Mouse (Mus musculus): Measurements from ENCODE around the gene Pfkp. TPM values are rescaled to one million over a fixed set of nuclear protein-coding genes. Genes with fewer than 3 reads are reported as not detected.

Pfkp gene
- polyA plus RNA-seq (2015; fragmentation: Nextera tagmentation; extraction: Ambion mirVana), result 121 and 130 TPM in 2 replicates

- H3K4me2 ChIP-seq (ENCODE audit: low read depth, low read length), result peak within 1 kb of the TSS; percentile 98
- peak within 1 kb of the TSS; percentile 66 for H3K9ac ChIP-seq (ENCODE audit: low read depth, low read length)
- whole genome bisulfite sequencing, result 3% methylated on average over 34 of the region's 34 CpGs
- H3K27ac ChIP-seq (ENCODE audit: low read length), result peak within 1 kb of the TSS; percentile 68
- peak; percentile 95 for ATAC-seq
- H3K4me3 ChIP-seq (ENCODE audit: low read length), result peak within 1 kb of the TSS; percentile 81
- H3K36me3 ChIP-seq (ENCODE audit: control insufficient read depth, insufficient read depth, low read length), result no peaks in the 10 kb centered on the region
- no peaks in the 10 kb centered on the region for H3K9me3 ChIP-seq (ENCODE audit: control insufficient read depth, low read length)
- peaks cover 10% of the 10 kb centered on the region; the same call in 1 of the 2 replicates for H3K4me1 ChIP-seq (ENCODE audit: control insufficient read depth, insufficient read depth, low read length)
- H3K27me3 ChIP-seq (replicated peaks; ENCODE audit: control insufficient read depth, insufficient read depth, low read length), result no peaks in the 10 kb centered on the region
Observed at GRCm38 (mm10) chr13:6648669-6649233, at the start of gene Pfkp. Gene Pfkp, minus strand, starts transcription at chr13:6648777.

- 0 out of 2 replicates have a peak, but pooled peaks have one; percentile 15 for ATAC-seq
- Histone ChIP-seq H3K27me3 (replicated peaks; ENCODE audit: control insufficient read depth, insufficient read depth, low read length) (no peaks in the 10 kb centered on the region), H3K4me2 (ENCODE audit: low read depth, low read length) (no peak overlapping the region), H3K36me3 (ENCODE audit: control insufficient read depth, insufficient read depth, low read length) (no peaks in the 10 kb centered on the region), H3K27ac (ENCODE audit: low read length) (no peak overlapping the region), H3K9me3 (ENCODE audit: control insufficient read depth, low read length) (no peaks in the 10 kb centered on the region), H3K4me3 (ENCODE audit: low read length) (no peak overlapping the region), H3K4me1 (ENCODE audit: control insufficient read depth, insufficient read depth, low read length) (no peaks in the 10 kb centered on the region), H3K9ac (ENCODE audit: low read depth, low read length) (no peak overlapping the region)
- WGBS, result 77% methylated on average over 3 of the region's 3 CpGs
Observed at GRCm38 (mm10) chr13:6690607-6691006, 42.0 kb upstream of the Pfkp start.

- no peaks in the 10 kb centered on the region for H3K36me3 ChIP-seq (ENCODE audit: control insufficient read depth, insufficient read depth, low read length)
- WGBS, result 69% methylated on average over 4 of the region's 4 CpGs
- no peaks in the 10 kb centered on the region for H3K27me3 ChIP-seq (replicated peaks; ENCODE audit: control insufficient read depth, insufficient read depth, low read length)
- H3K4me1 ChIP-seq (ENCODE audit: control insufficient read depth, insufficient read depth, low read length), result no peaks in the 10 kb centered on the region
- ATAC-seq, result peak; percentile 84
- H3K4me2 ChIP-seq (ENCODE audit: low read depth, low read length), result no peak overlapping the region
- no peak overlapping the region for H3K4me3 ChIP-seq (ENCODE audit: low read length)
- no peak overlapping the region for H3K9ac ChIP-seq (ENCODE audit: low read depth, low read length)
- no peak overlapping the region for H3K27ac ChIP-seq (ENCODE audit: low read length)
- H3K9me3 ChIP-seq (ENCODE audit: control insufficient read depth, low read length), result no peaks in the 10 kb centered on the region
Observed at GRCm38 (mm10) chr13:6689962-6690361, 41.4 kb upstream of the Pfkp start.

GRCm38 (mm10) chr13:6688790-6689433, 40.3 kb upstream of the Pfkp start:
- no peaks in the 10 kb centered on the region for H3K27me3 ChIP-seq (replicated peaks; ENCODE audit: control insufficient read depth, insufficient read depth, low read length)
- H3K9me3 ChIP-seq (ENCODE audit: control insufficient read depth, low read length), result no peaks in the 10 kb centered on the region
- H3K9ac ChIP-seq (ENCODE audit: low read depth, low read length), result no peak overlapping the region
- H3K4me1 ChIP-seq (ENCODE audit: control insufficient read depth, insufficient read depth, low read length), result no peaks in the 10 kb centered on the region
- no peaks in the 10 kb centered on the region for H3K36me3 ChIP-seq (ENCODE audit: control insufficient read depth, insufficient read depth, low read length)
- no peak overlapping the region for H3K4me3 ChIP-seq (ENCODE audit: low read length)
- WGBS, result 43% methylated on average over 7 of the region's 7 CpGs
- no peak overlapping the region for H3K4me2 ChIP-seq (ENCODE audit: low read depth, low read length)
- ATAC-seq, result peak; percentile 64
- no peak overlapping the region for H3K27ac ChIP-seq (ENCODE audit: low read length)

GRCm38 (mm10) chr13:6666887-6667286, 18.3 kb upstream of the Pfkp start:
- H3K27ac ChIP-seq (ENCODE audit: low read length), result no peak overlapping the region
- H3K27me3 ChIP-seq (replicated peaks; ENCODE audit: control insufficient read depth, insufficient read depth, low read length), result no peaks in the 10 kb centered on the region
- WGBS, result 64% methylated on average over 4 of the region's 4 CpGs
- no peak overlapping the region for H3K4me3 ChIP-seq (ENCODE audit: low read length)
- no peak for ATAC-seq
- H3K36me3 ChIP-seq (ENCODE audit: control insufficient read depth, insufficient read depth, low read length), result no peaks in the 10 kb centered on the region
- H3K9me3 ChIP-seq (ENCODE audit: control insufficient read depth, low read length), result no peaks in the 10 kb centered on the region
- peaks cover 3% of the 10 kb centered on the region; the same call in 1 of the 2 replicates for H3K4me1 ChIP-seq (ENCODE audit: control insufficient read depth, insufficient read depth, low read length)
- H3K4me2 ChIP-seq (ENCODE audit: low read depth, low read length), result no peak overlapping the region
- no peak overlapping the region for H3K9ac ChIP-seq (ENCODE audit: low read depth, low read length)

- Histone ChIP-seq H3K9me3 (ENCODE audit: control insufficient read depth, low read length) (no peaks in the 10 kb centered on the region), H3K4me3 (ENCODE audit: low read length) (no peak overlapping the region), H3K9ac (ENCODE audit: low read depth, low read length) (no peak overlapping the region), H3K36me3 (ENCODE audit: control insufficient read depth, insufficient read depth, low read length) (no peaks in the 10 kb centered on the region), H3K27ac (ENCODE audit: low read length) (peak overlapping the region; percentile 48; the same call in 1 of the 2 replicates), H3K4me1 (ENCODE audit: control insufficient read depth, insufficient read depth, low read length) (peaks cover 3% of the 10 kb centered on the region; the same call in 1 of the 2 replicates), H3K4me2 (ENCODE audit: low read depth, low read length) (no peak overlapping the region), H3K27me3 (replicated peaks; ENCODE audit: control insufficient read depth, insufficient read depth, low read length) (no peaks in the 10 kb centered on the region)
- WGBS, result 53% methylated on average over 1 of the region's 1 CpGs
- peak; percentile 38; the same call in 1 of the 2 replicates for ATAC-seq
Observed at GRCm38 (mm10) chr13:6665506-6665905, 16.9 kb upstream of the Pfkp start.

GRCm38 (mm10) chr13:6664216-6664615, 15.6 kb upstream of the Pfkp start:
- H3K27me3 ChIP-seq (replicated peaks; ENCODE audit: control insufficient read depth, insufficient read depth, low read length), result no peaks in the 10 kb centered on the region
- H3K9me3 ChIP-seq (ENCODE audit: control insufficient read depth, low read length), result no peaks in the 10 kb centered on the region
- H3K9ac ChIP-seq (ENCODE audit: low read depth, low read length), result no peak overlapping the region
- H3K4me2 ChIP-seq (ENCODE audit: low read depth, low read length), result no peak overlapping the region
- no peak overlapping the region for H3K4me3 ChIP-seq (ENCODE audit: low read length)
- ATAC-seq, result no peak
- H3K27ac ChIP-seq (ENCODE audit: low read length), result no peak overlapping the region
- no peaks in the 10 kb centered on the region for H3K36me3 ChIP-seq (ENCODE audit: control insufficient read depth, insufficient read depth, low read length)
- H3K4me1 ChIP-seq (ENCODE audit: control insufficient read depth, insufficient read depth, low read length), result peaks cover 3% of the 10 kb centered on the region; the same call in 1 of the 2 replicates
- WGBS, result 63% methylated on average over 5 of the region's 5 CpGs

GRCm38 (mm10) chr13:6659314-6659713, 10.7 kb upstream of the Pfkp start:
- Histone ChIP-seq H3K9me3 (ENCODE audit: control insufficient read depth, low read length) (no peaks in the 10 kb centered on the region), H3K4me3 (ENCODE audit: low read length) (no peak overlapping the region), H3K36me3 (ENCODE audit: control insufficient read depth, insufficient read depth, low read length) (no peaks in the 10 kb centered on the region), H3K4me1 (ENCODE audit: control insufficient read depth, insufficient read depth, low read length) (no peaks in the 10 kb centered on the region), H3K27ac (ENCODE audit: low read length) (no peak overlapping the region), H3K9ac (ENCODE audit: low read depth, low read length) (no peak overlapping the region), H3K4me2 (ENCODE audit: low read depth, low read length) (no peak overlapping the region), H3K27me3 (replicated peaks; ENCODE audit: control insufficient read depth, insufficient read depth, low read length) (no peaks in the 10 kb centered on the region)
- 75% methylated on average over 6 of the region's 6 CpGs for WGBS
- ATAC-seq, result no peak

- H3K4me2 ChIP-seq (ENCODE audit: low read depth, low read length), result no peak overlapping the region
- no peak overlapping the region for H3K27ac ChIP-seq (ENCODE audit: low read length)
- H3K27me3 ChIP-seq (replicated peaks; ENCODE audit: control insufficient read depth, insufficient read depth, low read length), result no peaks in the 10 kb centered on the region
- H3K9ac ChIP-seq (ENCODE audit: low read depth, low read length), result no peak overlapping the region
- H3K4me3 ChIP-seq (ENCODE audit: low read length), result no peak overlapping the region
- H3K4me1 ChIP-seq (ENCODE audit: control insufficient read depth, insufficient read depth, low read length), result no peaks in the 10 kb centered on the region
- H3K36me3 ChIP-seq (ENCODE audit: control insufficient read depth, insufficient read depth, low read length), result no peaks in the 10 kb centered on the region
- no peaks in the 10 kb centered on the region for H3K9me3 ChIP-seq (ENCODE audit: control insufficient read depth, low read length)
- ATAC-seq, result no peak
- WGBS, result 83% methylated on average over 2 of the region's 2 CpGs
Observed at GRCm38 (mm10) chr13:6657300-6657699, 8.7 kb upstream of the Pfkp start.
